Mouse (Mus musculus) spleen, adult 2 months (tissue): ENCODE results near the gene Thsd7b. TPM values are rescaled to one million over a fixed set of nuclear protein-coding genes. Genes with fewer than 3 reads are reported as not detected.

ENCODE experiments used
- DNase-seq, 2 experiments: peaks; one replicate each; pipeline versions ENCODE4 v3.0.0 to v3.0.0-alpha.2; 2012 to 2021; ENCODE audit warnings: low spot score in 2 of 2, low read depth in 1 of 2
- H3K27ac ChIP-seq: fragments of 200-500 bp; 2 replicates; pipeline ENCODE4 v1.5.1; 2012; ENCODE audit warnings: low read length, inconsistent platforms; ENCODE audit not compliant: insufficient read depth
- H3K27me3 ChIP-seq: fragments of 200-500 bp; 2 replicates; pipeline ENCODE4 v1.6.1; 2012; ENCODE audit warnings: mild to moderate bottlenecking, moderate library complexity, low read length, inconsistent platforms; ENCODE audit not compliant: control insufficient read depth, insufficient read depth
- H3K36me3 ChIP-seq: fragments of 200-500 bp; 2 replicates; pipeline ENCODE4 v1.6.1; 2012; ENCODE audit warnings: mild to moderate bottlenecking, low read length, inconsistent platforms; ENCODE audit not compliant: control insufficient read depth, insufficient read depth
- H3K4me1 ChIP-seq: fragments of 200-500 bp; 2 replicates; pipeline ENCODE4 v1.6.1; 2011; ENCODE audit warnings: inconsistent platforms; ENCODE audit not compliant: control insufficient read depth, insufficient read depth, insufficient read length
- H3K4me3 ChIP-seq: fragments of 200-500 bp; 2 replicates; pipeline ENCODE4 v1.5.1; 2011; ENCODE audit warnings: mild to moderate bottlenecking, inconsistent platforms; ENCODE audit not compliant: insufficient read depth, insufficient read length; ENCODE audit errors: extremely low read depth
- CTCF ChIP-seq: fragments of 200-500 bp; IDR thresholded peaks from 2 replicates; pipeline ENCODE4 v1.5.1; 2011; ENCODE audit warnings: mild to moderate bottlenecking, inconsistent platforms; ENCODE audit not compliant: insufficient read depth, insufficient read length, insufficient replicate concordance; ENCODE audit errors: extremely low read depth
- POLR2A ChIP-seq: fragments of 200-500 bp; IDR thresholded peaks from 2 replicates; pipeline ENCODE4 v1.6.1; 2011; ENCODE audit warnings: low read depth, low read length, inconsistent platforms
- WGBS: fragments of 180-500 bp; shearing (Covaris S2); methylation state at CpG from one replicate; pipeline ENCODE4 v1.1.7; 2018; 5-methylcytosine and 5-hydroxymethylcytosine counted together
- polyA plus RNA-seq: library from polyadenylated mRNA; depleted of rRNA; stranded (reverse); fragments of >200 nt; gene quantifications from 2 replicates; pipeline ENCODE4 v1.2.3, GENCODE M21; 2012

The Thsd7b gene
- polyA plus RNA-seq, 1 experiment = 0.11 TPM

- H3K4me3 ChIP-seq = no peak overlapping the region
- WGBS = 72% methylated on average over 4 of the region's 4 CpGs
- H3K4me1 ChIP-seq = no peaks in the 10 kb centered on the region
- H3K27me3 ChIP-seq = no peaks in the 10 kb centered on the region
- no peak for TF ChIP-seq CTCF
- TF ChIP-seq POLR2A = no peak
- no peak for DNase-seq
- no peak overlapping the region for H3K27ac ChIP-seq
- no peaks in the 10 kb centered on the region for H3K36me3 ChIP-seq
Measured at GRCm38 (mm10) chr1:129779506-129779905, 506.4 kb downstream of the Thsd7b start.

GRCm38 (mm10) chr1:129780589-129780988 lies 507.5 kb downstream of the Thsd7b start:
- no peaks in the 10 kb centered on the region for H3K4me1 ChIP-seq
- 76% methylated on average over 1 of the region's 1 CpGs for WGBS
- no peak for DNase-seq

GRCm38 (mm10) chr1:129798519-129798918 lies 525.4 kb downstream of the Thsd7b start:
- Histone ChIP-seq H3K27ac (no peak overlapping the region), H3K4me3 (no peak overlapping the region), H3K4me1 (no peaks in the 10 kb centered on the region), H3K36me3 (no peaks in the 10 kb centered on the region), H3K27me3 (no peaks in the 10 kb centered on the region)
- DNase-seq = no peak
- no peak for TF ChIP-seq POLR2A
- no peak for TF ChIP-seq CTCF

More at GRCm38 (mm10) chr1:129780589-129780988, 507.5 kb downstream of the Thsd7b start:
- TF ChIP-seq CTCF = no peak
- TF ChIP-seq POLR2A = no peak
- no peaks in the 10 kb centered on the region for H3K36me3 ChIP-seq
- no peak overlapping the region for H3K27ac ChIP-seq
- no peaks in the 10 kb centered on the region for H3K27me3 ChIP-seq
- H3K4me3 ChIP-seq = no peak overlapping the region

GRCm38 (mm10) chr1:129826927-129827326 lies 553.8 kb downstream of the Thsd7b start:
- Histone ChIP-seq H3K27me3 (no peaks in the 10 kb centered on the region), H3K4me3 (no peak overlapping the region), H3K4me1 (no peaks in the 10 kb centered on the region), H3K27ac (no peak overlapping the region), H3K36me3 (no peaks in the 10 kb centered on the region)
- 56% methylated on average over 4 of the region's 4 CpGs for WGBS
- no peak for TF ChIP-seq POLR2A
- TF ChIP-seq CTCF = no peak
- DNase-seq = no peak

GRCm38 (mm10) chr1:129837324-129837723 lies 564.2 kb downstream of the Thsd7b start:
- H3K36me3 ChIP-seq = no peaks in the 10 kb centered on the region
- H3K27me3 ChIP-seq = no peaks in the 10 kb centered on the region
- TF ChIP-seq POLR2A = no peak
- TF ChIP-seq CTCF = no peak
- DNase-seq = no peak
- 58% methylated on average over 2 of the region's 2 CpGs for WGBS
- H3K27ac ChIP-seq = no peak overlapping the region
- H3K4me3 ChIP-seq = no peak overlapping the region
- no peaks in the 10 kb centered on the region for H3K4me1 ChIP-seq

GRCm38 (mm10) chr1:129837776-129838175 lies 564.7 kb downstream of the Thsd7b start:
- Histone ChIP-seq H3K27me3 (no peaks in the 10 kb centered on the region), H3K4me3 (no peak overlapping the region), H3K36me3 (no peaks in the 10 kb centered on the region), H3K4me1 (no peaks in the 10 kb centered on the region), H3K27ac (no peak overlapping the region)
- DNase-seq = no peak
- 33% methylated on average over 3 of the region's 3 CpGs for WGBS
- TF ChIP-seq CTCF = no peak
- no peak for TF ChIP-seq POLR2A

GRCm38 (mm10) chr1:129838486-129838885 lies 565.4 kb downstream of the Thsd7b start:
- H3K36me3 ChIP-seq = no peaks in the 10 kb centered on the region
- DNase-seq = no peak
- no peaks in the 10 kb centered on the region for H3K4me1 ChIP-seq
- TF ChIP-seq POLR2A = no peak
- TF ChIP-seq CTCF = no peak
- no peak overlapping the region for H3K4me3 ChIP-seq
- H3K27me3 ChIP-seq = no peaks in the 10 kb centered on the region
- no peak overlapping the region for H3K27ac ChIP-seq
